8 mouse cellular contexts compared by ENCODE assay signal in genomic region chr17:11918123-11918801, GRCm38 (mm10).
DNase-seq lines count a peak whose midpoint lies in the region; ATAC-seq and TF ChIP-seq lines count a peak whose summit lies in the region.

No protein-coding gene starts in this region.

- TF ChIP-seq CTCF in left cerebral cortex, adult 2 months (IDR thresholded peaks at IDR 0.05): peak; percentile 63
- TF ChIP-seq CTCF in kidney, postnatal 0 days (IDR thresholded peaks at IDR 0.05; ENCODE audit: low read depth): peak; percentile 73

- peak; percentile 43 to 44 for DNase-seq in left cerebral cortex, adult 2 months (ENCODE audit: extremely low spot score in 1 of 2, low spot score in 2 of 2)
- no peak for DNase-seq in left cerebral cortex, adult 8-10 months (ENCODE audit: low spot score in 2 of 2)
- peak; percentile 18 to 25 for DNase-seq in adrenal gland, postnatal 36 days
- peak; percentile 53 for DNase-seq in kidney, postnatal 0 days (ENCODE audit: low spot score)
- peak; percentile 67 for DNase-seq in retina, embryonic 14.5 days (ENCODE audit: low spot score)
- DNase-seq in spleen, postnatal 14 days (ENCODE audit: low spot score in 2 of 2): no peak
- DNase-seq in T-cell, adult 2 months (ENCODE audit: low spot score): no peak

- H3K27me3 ChIP-seq in forebrain, embryonic 13.5 days: no peaks in the 10 kb centered on the region
- no peaks in the 10 kb centered on the region for H3K27me3 ChIP-seq in kidney, postnatal 0 days (ENCODE audit: insufficient read depth, low read length)

- H3K4me3 ChIP-seq in left cerebral cortex, adult 2 months: no peak overlapping the region
- no peak overlapping the region for H3K4me3 ChIP-seq in forebrain, embryonic 13.5 days
- no peak overlapping the region for H3K4me3 ChIP-seq in kidney, postnatal 0 days (replicated peaks; ENCODE audit: low read depth, low read length)

- no peaks in the 10 kb centered on the region for H3K9me3 ChIP-seq in forebrain, embryonic 13.5 days (replicated peaks)
- H3K9me3 ChIP-seq in kidney, postnatal 0 days (replicated peaks; ENCODE audit: low read length): no peaks in the 10 kb centered on the region

- H3K9ac ChIP-seq in forebrain, embryonic 13.5 days: no peak overlapping the region
- no peak overlapping the region for H3K9ac ChIP-seq in kidney, postnatal 0 days (ENCODE audit: low read depth, low read length)

- no peaks in the 10 kb centered on the region for H3K36me3 ChIP-seq in forebrain, embryonic 13.5 days (ENCODE audit: poor library complexity, severe bottlenecking)
- H3K36me3 ChIP-seq in kidney, postnatal 0 days (ENCODE audit: insufficient read depth, low read length): no peaks in the 10 kb centered on the region

- ATAC-seq in forebrain, embryonic 13.5 days: 0 out of 2 replicates have a peak, but pooled peaks have one; percentile 27
- no peak for ATAC-seq in kidney, postnatal 0 days (replicated peaks; ENCODE audit: low FRiP score, low read depth)

- WGBS in forebrain, embryonic 13.5 days: 52% methylated on average over 12 of the region's 12 CpGs
- 51% methylated on average over 12 of the region's 12 CpGs for WGBS in kidney, postnatal 0 days

- no peak overlapping the region for H3K4me2 ChIP-seq in forebrain, embryonic 13.5 days
- no peak overlapping the region for H3K4me2 ChIP-seq in kidney, postnatal 0 days (ENCODE audit: low read length)

- H3K27ac ChIP-seq in left cerebral cortex, adult 2 months: no peak overlapping the region
- H3K27ac ChIP-seq in forebrain, embryonic 13.5 days: no peak overlapping the region
- no peak overlapping the region for H3K27ac ChIP-seq in kidney, postnatal 0 days

- intact Hi-C loops in left cerebral cortex, adult 2 months (cut with DNase I): no loop called here

- peaks cover 17% of the 10 kb centered on the region for H3K4me1 ChIP-seq in forebrain, embryonic 13.5 days
- 0 out of 2 replicates have a peak, but pooled peaks cover 3% of the 10 kb centered on the region for H3K4me1 ChIP-seq in kidney, postnatal 0 days (replicated peaks; ENCODE audit: insufficient read depth, low read length)

Comparison
In these comparisons a context has a peak if more than half of its experiments do, and no peak if none do; other contexts are left out.
1. DNase-seq: peak in left cerebral cortex, adult 2 months (2 of 2), adrenal gland, postnatal 36 days (2 of 2), kidney, postnatal 0 days (single experiment) and retina, embryonic 14.5 days (single experiment); none in left cerebral cortex, adult 8-10 months (0 of 2), spleen, postnatal 14 days (0 of 2) and T-cell, adult 2 months (single experiment).